Mouse (Mus musculus) megakaryocyte progenitor cell, adult 5-6 weeks (primary cell): Measurements from ENCODE around the gene Olfr435. TPM values are rescaled to one million over a fixed set of nuclear protein-coding genes. Genes with fewer than 3 reads are reported as not detected.
"Not testable (repeated sequence)": the region's sequence is repeated elsewhere in the genome, so short reads cannot be mapped to it uniquely, and the experiment has no call there.

ENCODE experiments used
- ATAC-seq: replicated peaks from 2 replicates; pipeline ENCODE4 v1.8.0; 2016; ENCODE audit warnings: mild to moderate bottlenecking, moderate TSS enrichment, inconsistent platforms; ENCODE audit not compliant: poor library complexity
- total RNA-seq, 2 experiments: library from RNA; stranded (forward) in 1 of 2; stranded (reverse) in 1 of 2; fragments of 157-497, 149-512 nt in 1 of 2; fragments of 200-1000 nt in 1 of 2; gene quantifications; 2 replicates each; pipeline versions ENCODE4 v1.2.3 to v1.2.4; 2015 to 2017

The Olfr435 gene
- not detected in 2 replicates for total RNA-seq (2015)
- total RNA-seq (2017) = not detected in 2 replicates

DNA sequence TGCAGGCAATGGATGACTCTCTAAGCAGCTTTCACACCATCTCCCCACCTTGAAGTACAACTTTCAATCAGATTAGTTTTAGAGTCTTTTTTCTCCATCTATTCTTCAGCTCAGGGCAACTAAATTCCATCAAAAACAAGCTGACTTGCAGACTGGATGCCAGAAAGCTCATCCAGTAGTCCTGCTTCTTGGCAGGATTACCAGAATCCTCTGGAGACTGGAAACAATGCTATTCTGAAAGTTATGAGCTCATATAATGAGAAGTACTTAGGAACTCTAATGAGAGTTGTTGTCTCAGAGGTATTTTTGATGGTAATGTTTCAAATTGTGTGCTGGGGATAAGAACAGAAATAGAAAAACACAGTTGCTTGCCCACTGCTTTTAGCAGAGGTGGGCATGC lies at the start of gene Olfr435:
Olfr435 (plus strand) TSS at position 366 of the 400 bp plus-strand sequence.
- ATAC-seq = no peak

- ATAC-seq = no peak
These were observed 37.4 kb upstream of the Olfr435 start for GRCm38 (mm10) chr6:43159502-43159901.

DNA sequence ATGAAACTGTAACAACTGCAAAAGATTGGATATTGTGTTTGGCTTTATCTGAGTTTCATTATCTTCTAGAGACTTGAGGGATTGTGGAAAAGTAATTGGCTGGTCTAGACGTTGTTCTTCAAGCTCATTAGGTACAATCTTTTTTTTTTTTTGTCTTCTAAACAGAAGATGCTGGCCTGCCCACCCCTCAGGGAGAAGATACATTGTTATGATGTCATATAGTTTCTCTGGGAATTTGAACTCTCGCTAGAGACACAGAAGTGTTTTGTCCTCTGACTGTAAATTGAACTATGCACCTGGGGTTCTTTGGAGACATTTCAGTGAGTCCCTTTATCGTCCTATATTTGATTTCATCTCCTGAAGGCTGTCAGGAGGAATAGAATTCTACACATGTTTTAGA lies 34.0 kb upstream of the Olfr435 start, which contains the start of gene Olfr437:
Olfr437 (plus strand) TSS at position 301 of the 400 bp plus-strand sequence.
- ATAC-seq = no peak

- no peak for ATAC-seq
These were observed 29.7 kb upstream of the Olfr435 start for GRCm38 (mm10) chr6:43167246-43167645.

DNA sequence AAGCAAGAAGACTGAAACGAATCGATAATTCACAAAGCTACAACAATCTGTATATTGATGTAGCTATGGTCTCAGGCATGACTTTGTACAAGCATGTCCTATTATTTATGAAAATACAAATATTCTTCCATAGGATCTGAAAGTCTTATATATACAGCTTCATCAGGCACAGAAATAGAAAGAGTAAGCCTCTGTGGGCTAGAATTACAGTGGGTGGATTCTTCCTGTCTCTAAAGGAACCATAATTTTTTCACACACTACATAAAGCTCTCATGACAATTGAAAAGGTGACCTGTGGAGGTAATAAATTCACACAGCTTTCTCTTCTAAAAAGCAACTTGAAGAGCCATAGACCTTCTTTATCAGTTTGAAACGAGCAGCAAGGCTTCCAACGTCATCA lies 25.1 kb upstream of the Olfr435 start, which contains the start of gene Olfr13:
Olfr13 (plus strand) TSS at position 301 of the 400 bp plus-strand sequence.
- no peak for ATAC-seq

GRCm38 (mm10) chr6:43178129-43178528 lies 18.8 kb upstream of the Olfr435 start:
- ATAC-seq = no peak

DNA sequence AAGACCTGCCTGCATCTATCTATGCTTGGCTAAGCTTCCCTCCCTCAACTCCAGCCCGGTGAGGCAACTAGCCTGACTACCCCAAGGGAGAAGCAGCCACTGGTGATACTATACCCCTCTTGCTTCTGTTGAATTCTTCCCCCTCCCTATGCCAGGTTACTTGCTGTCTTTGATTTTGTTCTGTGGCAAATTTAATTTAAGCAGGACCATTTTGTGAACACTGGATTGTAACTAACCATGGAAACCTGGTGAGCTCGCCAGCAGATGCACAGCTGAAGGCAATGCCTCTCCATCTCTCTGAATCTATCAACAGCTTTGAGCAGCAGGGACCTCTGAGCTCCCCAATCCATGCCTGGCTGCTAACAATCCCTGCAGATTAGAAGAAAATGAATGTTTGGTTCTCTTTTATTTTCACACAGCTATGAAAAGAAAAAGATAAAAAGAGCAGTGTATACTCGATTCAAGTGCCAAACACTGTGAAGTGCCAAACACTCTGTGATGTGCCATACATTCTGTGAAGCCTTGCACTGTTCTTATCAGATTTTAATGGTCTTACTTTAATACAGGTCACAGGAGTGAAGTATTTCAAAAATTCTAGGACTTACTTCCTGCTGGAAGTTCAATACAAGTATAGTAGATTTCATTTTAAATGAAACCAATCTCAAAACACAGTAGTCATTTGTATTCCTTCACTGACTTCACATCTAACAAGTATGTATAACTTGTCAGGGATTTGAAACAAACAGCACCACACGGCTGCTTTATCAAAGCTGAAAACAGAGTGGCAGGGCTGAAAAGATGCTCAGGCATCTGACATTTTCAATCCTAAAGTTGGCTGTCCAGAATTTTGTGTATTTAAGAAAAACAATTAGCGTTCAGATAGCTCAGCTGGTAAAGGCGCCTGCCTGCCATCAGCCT lies 18.1 kb upstream of the Olfr435 start:
- ATAC-seq = no peak

DNA sequence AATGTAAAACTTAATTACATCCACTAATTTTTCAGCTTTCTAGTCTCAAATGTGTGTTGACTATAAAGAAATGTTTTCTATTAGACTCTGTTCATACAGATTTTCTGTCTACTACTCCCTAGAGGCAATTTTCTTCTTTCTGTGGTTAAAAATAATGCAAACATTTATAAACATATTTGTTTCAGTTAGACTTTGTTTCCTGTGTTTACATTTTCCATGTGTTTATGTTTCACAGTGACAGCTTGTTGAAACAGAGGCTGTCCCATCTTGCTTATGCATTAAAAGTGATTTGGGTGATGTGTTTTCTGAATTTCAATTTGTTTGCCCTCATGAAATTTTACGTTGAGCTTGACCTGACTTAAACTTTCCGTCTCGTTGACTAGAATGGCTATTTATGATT lies 6.0 kb upstream of the Olfr435 start:
- ATAC-seq = no peak

DNA sequence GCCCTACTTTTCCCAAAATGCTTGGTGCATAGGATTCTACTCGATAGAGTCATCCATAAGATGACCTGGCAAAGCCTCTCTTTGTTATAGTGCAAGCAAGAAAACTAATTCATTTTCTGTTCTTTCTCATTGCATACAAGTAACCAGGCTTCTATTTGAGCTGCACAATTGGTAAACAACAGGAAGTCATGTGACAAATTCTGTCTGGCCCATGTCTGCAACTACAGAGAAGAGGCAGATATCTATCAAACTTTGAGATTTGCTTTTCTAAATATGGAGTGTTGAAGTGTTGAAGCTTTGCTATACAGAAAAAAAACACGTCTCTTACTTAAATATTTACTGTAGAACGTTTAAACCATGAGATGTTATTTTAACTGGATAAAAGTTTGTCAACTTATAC lies 1.1 kb downstream of the Olfr435 start:
- no peak for ATAC-seq

- ATAC-seq = no peak
These were observed 5.8 kb downstream of the Olfr435 start for GRCm38 (mm10) chr6:43202786-43203185.

GRCm38 (mm10) chr6:43205355-43205754 lies 8.4 kb downstream of the Olfr435 start:
- ATAC-seq = no peak

DNA sequence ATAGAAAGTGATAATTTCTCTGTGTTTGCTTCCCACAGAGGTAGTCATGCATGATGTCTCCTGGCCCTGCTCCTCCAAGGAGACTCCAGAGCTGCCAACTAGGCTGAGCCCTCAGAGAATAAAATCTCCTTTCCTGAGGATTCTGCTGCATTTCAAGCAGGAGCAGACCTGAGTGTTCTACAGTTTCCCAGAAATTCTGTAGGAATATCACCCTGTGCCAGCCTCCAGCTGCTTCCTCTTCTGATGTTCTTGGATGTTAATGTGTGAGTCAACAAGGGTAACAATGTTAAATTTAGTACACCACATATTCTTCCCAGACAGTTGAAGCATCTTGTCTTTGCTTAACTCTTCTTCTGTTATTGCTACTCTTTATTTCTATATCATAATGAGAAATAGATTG lies 15.9 kb downstream of the Olfr435 start, which contains the start of gene Olfr434:
Olfr434 (plus strand) TSS at position 149 of the 400 bp plus-strand sequence.
- ATAC-seq = not testable (repeated sequence)

DNA sequence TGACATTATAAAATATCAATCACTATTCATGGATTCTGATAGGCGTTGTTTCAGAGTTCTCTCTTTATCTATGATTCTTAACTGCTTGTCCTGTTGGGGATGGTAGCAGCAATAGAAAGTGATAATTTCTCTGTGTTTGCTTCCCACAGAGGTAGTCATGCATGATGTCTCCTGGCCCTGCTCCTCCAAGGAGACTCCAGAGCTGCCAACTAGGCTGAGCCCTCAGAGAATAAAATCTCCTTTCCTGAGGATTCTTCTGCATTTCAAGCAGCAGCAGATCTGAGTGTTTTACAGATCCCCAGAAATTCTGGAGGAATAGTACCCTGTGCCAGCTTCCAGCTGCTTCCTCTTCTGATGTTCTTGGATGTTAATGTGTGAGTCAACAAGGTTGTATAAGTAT lies 34.3 kb downstream of the Olfr435 start, which contains the start of gene Olfr47:
Olfr47 (plus strand) TSS at position 275 of the 400 bp plus-strand sequence.
- not testable (repeated sequence) for ATAC-seq

DNA sequence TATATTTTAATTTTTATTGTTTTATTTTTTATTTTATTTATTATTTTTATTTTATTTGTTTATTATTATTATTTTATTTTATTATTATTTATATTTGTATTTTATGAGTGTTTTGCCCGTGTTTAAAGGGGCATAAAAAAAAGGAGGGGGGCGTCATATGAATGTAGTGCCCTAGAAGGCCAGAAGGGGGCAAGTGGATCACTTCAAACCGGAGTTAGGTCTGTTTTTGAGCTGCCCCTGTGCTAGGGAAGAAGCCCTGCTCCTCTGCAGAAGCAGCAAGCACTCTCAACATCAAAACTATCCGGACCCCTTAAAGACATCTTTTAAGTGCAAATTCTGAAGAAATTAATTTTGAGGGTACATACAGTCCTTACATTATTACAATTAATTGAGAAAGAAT lies 45.1 kb downstream of the Olfr435 start:
- ATAC-seq = peak; percentile 89

GRCm38 (mm10) chr6:43247396-43247795 lies 50.5 kb downstream of the Olfr435 start:
- ATAC-seq = no peak

DNA sequence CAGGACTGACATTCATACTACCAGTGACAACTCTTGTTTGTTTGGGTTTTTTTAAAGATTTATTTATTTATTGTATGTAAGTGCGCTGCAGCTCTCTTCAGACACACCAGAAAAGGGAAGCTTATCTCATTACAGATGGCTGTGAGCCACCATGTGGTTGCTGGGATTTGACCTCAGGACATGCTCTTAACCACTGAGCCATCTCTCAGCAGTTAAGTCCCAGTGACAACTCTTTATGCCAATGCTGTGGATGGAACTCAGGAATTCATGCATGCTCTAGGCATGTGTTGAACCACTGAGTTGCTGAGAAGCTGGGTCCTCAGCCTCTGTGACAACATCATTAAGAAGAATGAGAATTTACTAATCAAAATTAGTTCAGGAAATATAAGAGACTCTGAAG lies 56.0 kb downstream of the Olfr435 start:
- peak; percentile 64 for ATAC-seq

Other genes with a start within 250 kb of the Olfr435 start
- not detected in 2 replicates for gene Olfr444, start 248.1 kb upstream of the Olfr435 start, total RNA-seq (2015)
- not detected in 2 replicates for gene Olfr444, start 248.1 kb upstream of the Olfr435 start, total RNA-seq (2017)
- not detected in 2 replicates for gene Olfr441, start 90.8 kb upstream of the Olfr435 start, total RNA-seq (2015)
- gene Olfr441, start 90.8 kb upstream of the Olfr435 start, total RNA-seq (2017) = not detected in 2 replicates
- gene Olfr237-ps1, start 50.6 kb upstream of the Olfr435 start, total RNA-seq (2015) = not detected in 2 replicates
- not detected in 2 replicates for gene Olfr237-ps1, start 50.6 kb upstream of the Olfr435 start, total RNA-seq (2017)
- not detected in 2 replicates for gene Olfr437, start 33.9 kb upstream of the Olfr435 start, total RNA-seq (2015)
- not detected in 2 replicates for gene Olfr437, start 33.9 kb upstream of the Olfr435 start, total RNA-seq (2017)
- gene Olfr13, start 25.0 kb upstream of the Olfr435 start, total RNA-seq (2015) = not detected in 2 replicates
- gene Olfr13, start 25.0 kb upstream of the Olfr435 start, total RNA-seq (2017) = not detected in 2 replicates
- not detected in 2 replicates for gene Olfr434, start 15.9 kb downstream of the Olfr435 start, total RNA-seq (2015)
- gene Olfr434, start 15.9 kb downstream of the Olfr435 start, total RNA-seq (2017) = not detected in 2 replicates
- not detected in 2 replicates for gene Olfr47, start 34.4 kb downstream of the Olfr435 start, total RNA-seq (2015)
- not detected in 2 replicates for gene Olfr47, start 34.4 kb downstream of the Olfr435 start, total RNA-seq (2017)
- 1.4 and 1.8 TPM in 2 replicates for gene Arhgef5, start 68.4 kb downstream of the Olfr435 start, total RNA-seq (2015)
- gene Arhgef5, start 68.4 kb downstream of the Olfr435 start, total RNA-seq (2017) = 1.5 and 2.5 TPM in 2 replicates
- not detected in 2 replicates for gene Nobox, start 112.4 kb downstream of the Olfr435 start, total RNA-seq (2015)
- not detected in 2 replicates for gene Nobox, start 112.4 kb downstream of the Olfr435 start, total RNA-seq (2017)